Mouse (Mus musculus) lung, postnatal 0 days (tissue): ENCODE results near the gene Tmed8.

Experiments used
- CTCF ChIP-seq: IDR thresholded peaks from 2 replicates; pipeline ENCODE4 v1.5.1; 2016; ENCODE audit warnings: antibody characterized with exemption, mild to moderate bottlenecking
- EP300 ChIP-seq: IDR thresholded peaks from 2 replicates; pipeline ENCODE4 v1.6.1; 2016; ENCODE audit warnings: antibody characterized with exemption, mild to moderate bottlenecking, control low read depth

DNA sequence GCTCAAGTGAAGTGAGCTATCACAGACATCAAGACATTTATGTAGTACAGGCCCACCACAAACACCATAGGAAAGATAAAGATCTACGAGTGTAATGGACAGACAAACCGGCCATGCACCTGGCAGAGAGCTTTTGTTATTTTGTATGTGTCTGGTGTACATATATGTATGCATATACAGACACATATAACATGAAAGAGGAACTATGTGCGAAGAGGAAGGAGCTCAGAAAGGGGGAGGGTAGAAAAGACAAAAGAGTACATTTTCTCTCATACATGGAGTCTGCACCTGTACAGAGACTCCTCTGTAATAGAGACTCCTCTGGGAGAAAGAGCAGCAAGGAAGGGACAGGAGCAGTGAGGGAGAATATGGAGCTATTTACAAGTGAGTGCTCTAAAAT lies 7.2 kb downstream of the Tmed8 start:
- TF ChIP-seq EP300: no peak
- no peak for TF ChIP-seq CTCF
